Mouse (Mus musculus): Measurements from ENCODE around the gene AI481877. TPM values are rescaled to one million over a fixed set of nuclear protein-coding genes. Genes with fewer than 3 reads are reported as not detected.

The AI481877 gene
- polyA plus RNA-seq, 1 experiment from 2014 or later = not detected

DNA sequence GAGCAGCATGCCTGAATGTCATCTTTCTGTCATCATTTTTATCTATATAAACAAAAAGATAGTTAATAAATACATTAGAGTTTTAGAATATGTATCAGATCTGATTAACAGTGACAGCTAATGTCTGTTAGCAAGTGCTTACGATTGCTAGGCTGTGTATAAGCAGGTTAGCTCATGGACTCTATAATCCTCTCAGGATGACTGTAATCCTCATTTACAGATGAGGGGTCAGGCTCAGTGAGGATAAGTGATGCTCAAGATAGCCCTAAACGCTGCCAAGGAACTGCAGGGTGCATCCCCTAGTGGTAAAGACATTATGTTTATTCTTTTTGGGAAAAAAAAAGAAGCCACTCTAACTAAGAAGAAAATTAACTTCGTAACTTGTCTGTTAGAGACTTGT is 69.5 kb downstream of the AI481877 start:
- Histone ChIP-seq H3K9me3 (ENCODE audit: control insufficient read depth) (no peaks in the 10 kb centered on the region), H3K4me2 (replicated peaks; ENCODE audit: low read depth) (no peak overlapping the region), H3K4me3 (ENCODE audit: low read depth, low read length) (no peak overlapping the region), H3K4me1 (replicated peaks; ENCODE audit: control insufficient read depth, insufficient read depth, low read length) (no peaks in the 10 kb centered on the region), H3K27ac (ENCODE audit: low read depth, low read length) (no peak overlapping the region), H3K36me3 (ENCODE audit: control insufficient read depth, insufficient read depth) (no peaks in the 10 kb centered on the region), H3K9ac (ENCODE audit: low read depth, low read length) (no peak overlapping the region), H3K27me3 (replicated peaks; ENCODE audit: control insufficient read depth, insufficient read depth, low read length) (no peaks in the 10 kb centered on the region)
- 58% methylated on average over 3 of the region's 3 CpGs for WGBS
- 0 out of 2 replicates have a peak, but pooled peaks have one; percentile 4 for TF ChIP-seq CTCF (IDR thresholded peaks at IDR 0.05; ENCODE audit: low read depth)
- ATAC-seq = no peak

DNA sequence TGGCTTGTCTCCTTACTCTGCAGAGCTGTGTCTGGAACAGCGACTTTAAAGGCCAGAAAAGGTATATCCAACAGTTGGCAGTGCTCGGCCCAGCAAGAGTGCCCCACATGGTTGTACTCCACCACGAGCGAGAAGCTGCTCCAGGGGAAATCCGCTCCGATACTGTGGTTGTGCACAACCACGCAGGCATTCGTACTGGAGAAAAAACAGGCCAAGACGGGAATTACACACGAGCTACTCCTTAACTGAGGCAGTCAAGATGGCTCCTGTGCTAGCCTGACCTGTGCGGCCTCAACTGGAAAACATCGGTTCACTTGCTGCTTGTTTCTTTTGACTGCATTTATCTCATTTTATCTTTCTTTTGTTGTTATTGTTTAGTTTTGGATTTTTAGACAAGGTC is 76.3 kb downstream of the AI481877 start:
- Histone ChIP-seq H3K4me2 (replicated peaks; ENCODE audit: low read depth) (no peak overlapping the region), H3K4me1 (replicated peaks; ENCODE audit: control insufficient read depth, insufficient read depth, low read length) (no peaks in the 10 kb centered on the region), H3K9me3 (ENCODE audit: control insufficient read depth) (no peaks in the 10 kb centered on the region), H3K4me3 (ENCODE audit: low read depth, low read length) (no peak overlapping the region), H3K27ac (ENCODE audit: low read depth, low read length) (no peak overlapping the region), H3K36me3 (ENCODE audit: control insufficient read depth, insufficient read depth) (no peaks in the 10 kb centered on the region), H3K27me3 (replicated peaks; ENCODE audit: control insufficient read depth, insufficient read depth, low read length) (no peaks in the 10 kb centered on the region), H3K9ac (ENCODE audit: low read depth, low read length) (no peak overlapping the region)
- no peak for TF ChIP-seq CTCF (IDR thresholded peaks at IDR 0.05; ENCODE audit: low read depth)
- 77% methylated on average over 12 of the region's 12 CpGs for WGBS
- no peak for ATAC-seq

DNA sequence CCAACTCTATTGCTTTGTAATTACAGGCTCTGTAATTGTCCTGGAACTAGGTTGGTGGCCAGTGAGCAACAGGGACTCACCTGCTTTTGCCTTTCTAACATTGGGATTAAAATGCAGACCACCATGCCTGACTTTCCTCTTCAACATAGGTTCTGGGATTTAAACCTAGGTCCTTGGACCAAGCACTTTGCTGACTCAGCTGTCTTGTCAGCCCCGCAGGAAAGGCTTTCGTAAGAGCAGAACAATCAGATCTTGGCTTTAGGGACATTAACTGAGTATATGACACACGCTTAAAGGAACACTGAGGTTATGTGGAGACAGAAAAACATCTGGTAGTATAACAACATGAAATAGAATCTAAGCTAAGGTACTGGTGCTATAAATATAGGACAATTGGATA is 80.9 kb downstream of the AI481877 start:
- Histone ChIP-seq H3K9me3 (ENCODE audit: control insufficient read depth) (no peaks in the 10 kb centered on the region), H3K27me3 (replicated peaks; ENCODE audit: control insufficient read depth, insufficient read depth, low read length) (no peaks in the 10 kb centered on the region), H3K4me2 (replicated peaks; ENCODE audit: low read depth) (no peak overlapping the region), H3K27ac (ENCODE audit: low read depth, low read length) (no peak overlapping the region), H3K4me3 (ENCODE audit: low read depth, low read length) (no peak overlapping the region), H3K4me1 (replicated peaks; ENCODE audit: control insufficient read depth, insufficient read depth, low read length) (no peaks in the 10 kb centered on the region), H3K9ac (ENCODE audit: low read depth, low read length) (no peak overlapping the region), H3K36me3 (ENCODE audit: control insufficient read depth, insufficient read depth) (no peaks in the 10 kb centered on the region)
- WGBS = 73% methylated on average over 3 of the region's 3 CpGs
- TF ChIP-seq CTCF (IDR thresholded peaks at IDR 0.05; ENCODE audit: low read depth) = no peak
- no peak for ATAC-seq

DNA sequence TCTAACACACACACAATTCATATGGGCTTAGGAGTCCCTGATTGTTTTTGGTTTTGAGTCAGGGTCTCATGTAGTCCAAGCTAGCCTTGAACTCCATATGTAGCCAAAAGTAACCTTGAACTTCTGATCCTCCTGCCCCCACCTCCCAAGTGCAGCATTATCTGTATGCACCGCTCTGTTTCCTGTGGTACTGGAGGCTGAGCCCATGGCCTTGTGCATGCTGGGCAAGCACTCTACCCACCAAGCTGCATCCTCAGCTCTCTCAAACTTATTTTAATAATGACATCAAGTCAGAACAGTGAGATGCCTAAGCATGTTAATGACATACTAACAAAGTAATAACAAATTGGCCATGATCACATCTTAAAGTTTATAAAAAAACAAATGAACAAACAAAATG is 87.7 kb downstream of the AI481877 start:
- no peaks in the 10 kb centered on the region for H3K9me3 ChIP-seq (ENCODE audit: control insufficient read depth)
- TF ChIP-seq CTCF (IDR thresholded peaks at IDR 0.05; ENCODE audit: low read depth) = no peak
- no peak for ATAC-seq

DNA sequence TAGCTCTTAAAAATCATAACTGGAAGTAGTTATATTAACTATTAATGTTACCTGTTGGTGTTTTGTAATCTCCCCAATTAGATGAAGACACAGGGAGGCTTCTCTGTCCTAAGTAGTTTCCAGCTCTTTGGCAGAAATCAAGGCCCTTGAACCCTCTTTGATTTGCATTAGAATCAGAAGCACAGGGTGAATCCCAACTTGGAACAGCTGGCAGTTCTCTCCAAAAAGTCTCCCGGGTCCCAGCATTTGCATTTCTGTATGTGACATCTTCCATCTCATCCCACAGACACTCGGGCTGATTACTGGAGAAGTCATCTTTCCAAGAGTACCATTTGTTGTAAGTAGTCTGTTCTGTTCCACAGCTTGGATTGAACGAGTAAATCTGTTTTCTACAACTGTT is 91.6 kb downstream of the AI481877 start:
- no peak overlapping the region for H3K4me3 ChIP-seq (ENCODE audit: low read depth, low read length)
- no peaks in the 10 kb centered on the region for H3K27me3 ChIP-seq (replicated peaks; ENCODE audit: control insufficient read depth, insufficient read depth, low read length)
- ATAC-seq = no peak
- no peaks in the 10 kb centered on the region for H3K4me1 ChIP-seq (replicated peaks; ENCODE audit: control insufficient read depth, insufficient read depth, low read length)
- no peak for TF ChIP-seq CTCF (IDR thresholded peaks at IDR 0.05; ENCODE audit: low read depth)
- H3K9me3 ChIP-seq (ENCODE audit: control insufficient read depth) = no peaks in the 10 kb centered on the region
- WGBS = 45% methylated on average over 3 of the region's 3 CpGs
- no peak overlapping the region for H3K9ac ChIP-seq (ENCODE audit: low read depth, low read length)
- no peak overlapping the region for H3K4me2 ChIP-seq (replicated peaks; ENCODE audit: low read depth)
- no peaks in the 10 kb centered on the region; the same call in 1 of the 2 replicates for H3K36me3 ChIP-seq (ENCODE audit: control insufficient read depth, insufficient read depth)
- no peak overlapping the region for H3K27ac ChIP-seq (ENCODE audit: low read depth, low read length)

More for the DNA sequence above, 87.7 kb downstream of the AI481877 start:
- Histone ChIP-seq H3K9ac (ENCODE audit: low read depth, low read length) (no peak overlapping the region), H3K4me2 (replicated peaks; ENCODE audit: low read depth) (no peak overlapping the region), H3K27ac (ENCODE audit: low read depth, low read length) (no peak overlapping the region), H3K4me1 (replicated peaks; ENCODE audit: control insufficient read depth, insufficient read depth, low read length) (no peaks in the 10 kb centered on the region), H3K27me3 (replicated peaks; ENCODE audit: control insufficient read depth, insufficient read depth, low read length) (no peaks in the 10 kb centered on the region), H3K36me3 (ENCODE audit: control insufficient read depth, insufficient read depth) (no peaks in the 10 kb centered on the region), H3K4me3 (ENCODE audit: low read depth, low read length) (no peak overlapping the region)
- 94% methylated on average over 1 of the region's 1 CpGs for WGBS

DNA sequence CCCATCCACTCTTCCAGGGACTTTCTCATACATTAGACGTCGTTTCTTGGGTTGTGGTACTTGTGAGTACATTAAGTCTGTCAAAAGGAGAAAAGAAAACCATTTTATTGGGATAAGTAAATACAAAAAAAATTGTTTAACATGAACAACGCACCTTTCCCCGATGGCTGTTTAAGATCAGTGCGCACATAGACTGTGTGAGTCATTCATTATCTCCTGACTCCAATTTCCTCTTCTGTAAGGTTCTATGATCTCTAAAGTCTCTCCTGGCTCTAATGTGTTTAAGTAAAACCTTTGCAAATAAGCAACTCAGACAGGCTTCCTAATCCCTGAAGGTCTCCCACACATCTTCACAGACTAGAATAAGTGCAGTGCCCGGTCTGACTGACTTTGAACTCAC is 94.9 kb downstream of the AI481877 start:
- no peak for TF ChIP-seq CTCF (IDR thresholded peaks at IDR 0.05; ENCODE audit: low read depth)
- H3K4me3 ChIP-seq (ENCODE audit: low read depth, low read length) = no peak overlapping the region
- H3K27ac ChIP-seq (ENCODE audit: low read depth, low read length) = no peak overlapping the region
- no peak overlapping the region for H3K4me2 ChIP-seq (replicated peaks; ENCODE audit: low read depth)
- H3K9me3 ChIP-seq (ENCODE audit: control insufficient read depth) = no peaks in the 10 kb centered on the region
- H3K36me3 ChIP-seq (ENCODE audit: control insufficient read depth, insufficient read depth) = no peaks in the 10 kb centered on the region; the same call in 1 of the 2 replicates
- H3K4me1 ChIP-seq (replicated peaks; ENCODE audit: control insufficient read depth, insufficient read depth, low read length) = no peaks in the 10 kb centered on the region
- H3K9ac ChIP-seq (ENCODE audit: low read depth, low read length) = no peak overlapping the region
- no peaks in the 10 kb centered on the region for H3K27me3 ChIP-seq (replicated peaks; ENCODE audit: control insufficient read depth, insufficient read depth, low read length)
- WGBS = 52% methylated on average over 6 of the region's 6 CpGs
- ATAC-seq = no peak

DNA sequence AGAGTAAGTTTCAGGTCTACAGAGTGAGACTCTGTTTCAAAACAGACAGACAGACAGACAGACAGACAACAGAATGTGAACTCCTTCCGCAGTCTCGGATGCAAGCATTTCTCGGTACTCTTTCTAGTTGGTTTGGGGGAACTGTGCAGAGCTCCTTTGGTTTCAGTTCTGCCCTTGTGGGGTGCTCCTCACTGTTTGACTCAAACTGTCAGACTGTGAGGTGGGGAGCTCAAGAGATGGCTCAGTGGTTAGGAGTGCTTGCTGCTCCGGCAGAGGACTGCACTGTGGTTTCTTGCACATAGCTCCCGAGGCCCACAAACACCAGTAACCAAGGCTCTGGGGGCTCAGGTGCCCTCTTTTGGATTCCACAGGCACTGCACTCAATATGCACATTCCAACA is 95.7 kb downstream of the AI481877 start:
- Histone ChIP-seq H3K36me3 (ENCODE audit: control insufficient read depth, insufficient read depth) (no peaks in the 10 kb centered on the region; the same call in 1 of the 2 replicates), H3K4me1 (replicated peaks; ENCODE audit: control insufficient read depth, insufficient read depth, low read length) (no peaks in the 10 kb centered on the region), H3K9me3 (ENCODE audit: control insufficient read depth) (no peaks in the 10 kb centered on the region), H3K4me2 (replicated peaks; ENCODE audit: low read depth) (no peak overlapping the region), H3K4me3 (ENCODE audit: low read depth, low read length) (no peak overlapping the region), H3K27ac (ENCODE audit: low read depth, low read length) (no peak overlapping the region), H3K9ac (ENCODE audit: low read depth, low read length) (no peak overlapping the region), H3K27me3 (replicated peaks; ENCODE audit: control insufficient read depth, insufficient read depth, low read length) (no peaks in the 10 kb centered on the region)
- TF ChIP-seq CTCF (IDR thresholded peaks at IDR 0.05; ENCODE audit: low read depth) = no peak
- ATAC-seq = no peak
- WGBS = 92% methylated on average over 5 of the region's 5 CpGs
